Mouse (Mus musculus): ENCODE measurements around the gene Clec5a.
"Not testable (repeated sequence)": the region's sequence is repeated elsewhere in the genome, so short reads cannot be mapped to it uniquely, and the experiment has no call there.

DNA sequence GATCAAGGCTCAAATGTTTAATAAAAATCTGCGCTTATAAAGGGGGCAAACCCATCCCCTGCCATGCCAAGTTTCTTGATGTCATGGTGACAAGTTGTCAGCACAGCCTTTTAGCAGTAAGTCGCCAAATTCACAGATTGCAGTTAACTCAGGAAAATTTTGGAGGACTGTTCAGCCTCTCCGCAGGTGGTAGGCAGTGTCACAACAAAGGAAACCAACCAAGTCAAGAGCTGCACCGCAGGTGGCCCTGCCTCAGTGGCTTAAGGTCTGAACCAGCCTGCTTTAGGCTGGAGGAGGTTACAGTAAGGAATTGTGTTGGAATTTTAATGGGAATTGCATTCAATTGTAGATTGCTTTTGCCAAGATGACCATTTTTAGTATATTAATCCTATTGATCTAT is 12.9 kb upstream of the Clec5a start:
- TF ChIP-seq CTCF (IDR thresholded peaks at IDR 0.05; ENCODE audit: borderline replicate concordance, insufficient read depth, low read depth, low read length); POLR2A (IDR thresholded peaks at IDR 0.05; ENCODE audit: borderline replicate concordance, insufficient read depth, low read length): not testable (repeated sequence)

Data from cerebellum, adult 2 months (tissue).